Mouse (Mus musculus) cortical plate, adult 2 months (tissue): ENCODE measurements around the gene Vmn1r224.

Experiments used
- CTCF ChIP-seq: fragments of 200-500 bp; IDR thresholded peaks from 2 replicates; pipeline ENCODE4 v1.5.1; 2011; ENCODE audit warnings: mild to moderate bottlenecking, control low read depth, low read length; ENCODE audit not compliant: insufficient read depth; ENCODE audit errors: extremely low read depth
- POLR2A ChIP-seq: fragments of 200-500 bp; IDR thresholded peaks from 2 replicates; pipeline ENCODE4 v1.6.1; 2011; ENCODE audit warnings: mild to moderate bottlenecking, low read length, control low read depth; ENCODE audit not compliant: insufficient read depth; ENCODE audit errors: extremely low read depth

GRCm38 (mm10) chr17:20473311-20473710, 59.4 kb downstream of the Vmn1r224 start:
- TF ChIP-seq CTCF (no peak), POLR2A (no peak)
